8 mouse cellular contexts compared by ENCODE assay signal in the genomic region with DNA sequence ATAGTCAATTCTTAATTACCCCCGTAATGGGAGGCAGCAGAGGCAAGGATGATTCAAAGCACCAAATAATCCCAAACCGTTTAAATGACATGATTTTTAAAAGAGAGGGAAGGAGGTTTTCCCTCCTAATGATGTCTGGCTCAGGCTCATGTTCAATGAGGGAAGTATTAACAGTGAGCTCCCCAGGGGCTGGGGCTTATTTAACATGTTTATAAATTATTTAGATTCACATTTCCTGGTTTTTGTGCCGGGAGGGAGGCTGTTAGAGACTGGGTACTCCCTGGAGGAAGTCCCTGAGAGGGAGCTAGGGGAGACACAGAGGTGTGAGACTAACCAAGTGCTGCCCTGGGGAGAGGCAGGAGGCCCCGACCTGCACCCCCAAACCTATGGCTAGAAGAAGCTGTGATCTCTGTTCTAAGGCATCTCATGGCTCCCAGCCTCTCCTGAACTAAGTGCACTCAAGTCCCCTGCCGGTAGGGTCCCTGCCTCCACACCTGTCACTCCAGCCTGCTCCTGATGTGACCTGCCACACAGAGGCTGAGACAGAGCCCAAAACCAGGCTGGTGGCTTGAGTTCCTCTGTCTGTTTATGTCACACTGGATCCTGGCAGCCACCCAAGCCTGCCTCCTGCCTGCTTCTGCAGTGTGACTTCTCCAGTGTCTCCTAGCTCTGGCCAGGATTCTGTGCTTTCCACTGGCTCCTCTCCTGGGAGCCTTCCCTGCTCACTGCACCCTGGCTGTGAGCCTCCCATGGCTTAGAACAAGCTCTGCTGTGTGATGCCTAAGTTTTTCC. TPM values are rescaled to one million over a fixed set of nuclear protein-coding genes. Genes with fewer than 3 reads are reported as not detected.
DNase-seq lines count a peak whose midpoint lies in the region; ATAC-seq lines count a peak whose summit lies in the region.

No protein-coding gene starts in this region.

- peak overlapping the region; percentile 33; the same call in 1 of the 2 replicates for H3K4me2 ChIP-seq in forebrain, embryonic 13.5 days
- H3K4me2 ChIP-seq in limb, embryonic 12.5 days: no peak overlapping the region
- H3K4me2 ChIP-seq in neural tube, embryonic 14.5 days (ENCODE audit: low read depth, low read length): no peak overlapping the region

- DNase-seq in cerebellum, postnatal 14 days: peak; percentile 65 to 80
- no peak for DNase-seq in cerebellum, adult 11 months
- DNase-seq in MN1 (ENCODE audit: low spot score): peak; percentile 8
- DNase-seq in layer of hippocampus, adult 9-11 months: no peak
- no peak for DNase-seq in frontal cortex, postnatal 36 days (ENCODE audit: low spot score in 2 of 2)

- H3K27me3 ChIP-seq in forebrain, embryonic 13.5 days: no peaks in the 10 kb centered on the region
- H3K27me3 ChIP-seq in limb, embryonic 12.5 days: 0 out of 2 replicates have a peak, but pooled peaks cover 11% of the 10 kb centered on the region
- H3K27me3 ChIP-seq in neural tube, embryonic 14.5 days (ENCODE audit: control insufficient read depth, insufficient read depth, low read length): no peaks in the 10 kb centered on the region

- no peak overlapping the region for H3K4me3 ChIP-seq in forebrain, embryonic 13.5 days
- no peak overlapping the region for H3K4me3 ChIP-seq in limb, embryonic 12.5 days (replicated peaks)
- no peak overlapping the region for H3K4me3 ChIP-seq in neural tube, embryonic 14.5 days (ENCODE audit: low read depth, low read length)

- H3K27ac ChIP-seq in forebrain, embryonic 13.5 days: peak overlapping the region; percentile 94
- H3K27ac ChIP-seq in limb, embryonic 12.5 days: peak overlapping the region; percentile 78
- peak overlapping the region; percentile 36 for H3K27ac ChIP-seq in neural tube, embryonic 14.5 days (ENCODE audit: low read depth, low read length)

- H3K36me3 ChIP-seq in forebrain, embryonic 13.5 days (ENCODE audit: poor library complexity, severe bottlenecking): peaks cover 7% of the 10 kb centered on the region; the same call in 1 of the 2 replicates
- H3K36me3 ChIP-seq in limb, embryonic 12.5 days: no peaks in the 10 kb centered on the region
- no peaks in the 10 kb centered on the region for H3K36me3 ChIP-seq in neural tube, embryonic 14.5 days (ENCODE audit: control insufficient read depth, insufficient read depth, low read length)

- peak; percentile 25 for ATAC-seq in forebrain, embryonic 13.5 days
- ATAC-seq in limb, embryonic 12.5 days (ENCODE audit: insufficient number of reproducible peaks, insufficient read depth, low FRiP score, low TSS enrichment, low read depth): peak; percentile 44; the same call in 1 of the 2 replicates
- peak; percentile 49; the same call in 1 of the 2 replicates for ATAC-seq in neural tube, embryonic 14.5 days (ENCODE audit: low read depth)

- 0 out of 2 replicates have a peak overlapping the region, but pooled peaks have one; percentile 21 for H3K9ac ChIP-seq in forebrain, embryonic 13.5 days
- H3K9ac ChIP-seq in limb, embryonic 12.5 days (replicated peaks): no peak overlapping the region
- no peak overlapping the region for H3K9ac ChIP-seq in neural tube, embryonic 14.5 days (replicated peaks; ENCODE audit: low read depth, low read length)

- WGBS in forebrain, embryonic 13.5 days: 5% methylated on average over 5 of the region's 5 CpGs
- 8% methylated on average over 5 of the region's 5 CpGs for WGBS in limb, embryonic 12.5 days
- 20% methylated on average over 5 of the region's 5 CpGs for WGBS in neural tube, embryonic 14.5 days

- peaks cover 81% of the 10 kb centered on the region for H3K4me1 ChIP-seq in forebrain, embryonic 13.5 days
- peaks cover 65% of the 10 kb centered on the region for H3K4me1 ChIP-seq in limb, embryonic 12.5 days (replicated peaks)
- H3K4me1 ChIP-seq in neural tube, embryonic 14.5 days (ENCODE audit: control insufficient read depth, insufficient read depth, low read length): peaks cover 49% of the 10 kb centered on the region

- no peaks in the 10 kb centered on the region for H3K9me3 ChIP-seq in forebrain, embryonic 13.5 days (replicated peaks)
- 0 out of 2 replicates have a peak, but pooled peaks cover 6% of the 10 kb centered on the region for H3K9me3 ChIP-seq in limb, embryonic 12.5 days
- H3K9me3 ChIP-seq in neural tube, embryonic 14.5 days (ENCODE audit: control insufficient read depth, low read length): no peaks in the 10 kb centered on the region

RNA-seq across cellular contexts. Expression of gene Sema5b, which starts 51.5 kb away (rescaled TPM):
- polyA plus RNA-seq in forebrain, embryonic 13.5 days (2015; fragmentation: Nextera tagmentation; extraction: Ambion mirVana): 40.8 and 41.7 TPM in 2 replicates
- 9.4 and 10.0 TPM in 2 replicates for polyA plus RNA-seq in limb, embryonic 12.5 days (2016; fragmentation: Nextera tagmentation; extraction: Ambion mirVana)
- polyA plus RNA-seq in neural tube, embryonic 14.5 days (2014; fragmentation: Nextera tagmentation; extraction: Ambion mirVana): 18.1 and 21.4 TPM in 2 replicates

Comparison
In these comparisons a context has a peak if more than half of its experiments do, and no peak if none do; other contexts are left out.
1. DNase-seq: peak in cerebellum, postnatal 14 days (2 of 2) and MN1 (single experiment); none in cerebellum, adult 11 months (single experiment), layer of hippocampus, adult 9-11 months (single experiment) and frontal cortex, postnatal 36 days (0 of 2).
2. H3K27ac ChIP-seq: peak in every context shown above with its lines; median percentile 94 in forebrain, embryonic 13.5 days; 78 in limb, embryonic 12.5 days; 36 in neural tube, embryonic 14.5 days.
3. Peak in every context shown above with its lines, with median percentiles within 50 percentile points of each other: ATAC-seq.